Mouse (Mus musculus) intestine, embryonic 15.5 days (tissue): ENCODE measurements around the gene Olfr918. TPM values are rescaled to one million over a fixed set of nuclear protein-coding genes. Genes with fewer than 3 reads are reported as not detected.

Source experiments
- ATAC-seq: fragments of 200-750 bp; cut with Nextera tagmentation; 2 replicates; pipeline ENCODE4 v1.8.0; 2017; ENCODE audit warnings: moderate TSS enrichment, moderate library complexity
- H3K27ac ChIP-seq: fragments of 300-500 bp; sonication (generic); 2 replicates; pipeline ENCODE4 v1.5.1; 2015; ENCODE audit warnings: mild to moderate bottlenecking, inconsistent platforms
- H3K27me3 ChIP-seq: fragments of 300-500 bp; sonication (generic); replicated peaks from 2 replicates; pipeline ENCODE4 v1.6.1; 2015; ENCODE audit warnings: inconsistent platforms
- H3K36me3 ChIP-seq: fragments of 300-500 bp; sonication (generic); 2 replicates; pipeline ENCODE4 v1.6.1; 2015; ENCODE audit warnings: inconsistent platforms
- H3K4me1 ChIP-seq: fragments of 300-500 bp; sonication (generic); replicated peaks from 2 replicates; pipeline ENCODE4 v1.6.1; 2015; ENCODE audit warnings: inconsistent platforms
- H3K4me2 ChIP-seq: fragments of 300-500 bp; sonication (generic); replicated peaks from 2 replicates; pipeline ENCODE4 v1.6.1; 2015; ENCODE audit warnings: mild to moderate bottlenecking, inconsistent platforms
- H3K4me3 ChIP-seq: fragments of 300-500 bp; sonication (generic); replicated peaks from 2 replicates; pipeline ENCODE4 v1.5.1; 2015; ENCODE audit warnings: inconsistent platforms
- H3K9ac ChIP-seq: fragments of 300-500 bp; sonication (generic); 2 replicates; pipeline ENCODE4 v1.6.1; 2015; ENCODE audit warnings: inconsistent platforms
- H3K9me3 ChIP-seq: fragments of 300-500 bp; sonication (generic); 2 replicates; pipeline ENCODE4 v1.6.1; 2016; ENCODE audit warnings: inconsistent platforms
- WGBS: fragments of 180-500 bp; shearing (Covaris S2); methylation state at CpG from one replicate; pipeline ENCODE4 v1.1.7; 2015; 5-methylcytosine and 5-hydroxymethylcytosine counted together
- polyA plus RNA-seq: library from polyadenylated mRNA; unstranded; fragments of >200 nt; fragmentation: Nextera tagmentation; extraction: Ambion mirVana; gene quantifications from 2 replicates; pipeline ENCODE4 v1.2.1, GENCODE M21; 2015

The Olfr918 gene
- not detected in 2 replicates for polyA plus RNA-seq

- Histone ChIP-seq H3K27ac (no peak within 1 kb of the TSS), H3K9ac (no peak within 1 kb of the TSS), H3K4me3 (no peak within 1 kb of the TSS), H3K9me3 (no peaks in the 10 kb centered on the region), H3K27me3 (no peaks in the 10 kb centered on the region), H3K36me3 (no peaks in the 10 kb centered on the region), H3K4me2 (no peak within 1 kb of the TSS), H3K4me1 (no peaks in the 10 kb centered on the region)
- ATAC-seq = no peak
- WGBS = 85% methylated on average over 2 of the region's 2 CpGs
Measured at GRCm38 (mm10) chr9:38674501-38674900, at the start of gene Olfr918. Olfr918 (minus strand) TSS chr9:38674601.

- no peak overlapping the region for H3K9ac ChIP-seq
- WGBS = 85% methylated on average over 1 of the region's 1 CpGs
- no peak overlapping the region for H3K4me3 ChIP-seq
- H3K27ac ChIP-seq = no peak overlapping the region
- H3K27me3 ChIP-seq = no peaks in the 10 kb centered on the region
- H3K9me3 ChIP-seq = no peaks in the 10 kb centered on the region
- H3K4me1 ChIP-seq = no peaks in the 10 kb centered on the region
- no peak for ATAC-seq
- H3K4me2 ChIP-seq = no peak overlapping the region
- no peaks in the 10 kb centered on the region for H3K36me3 ChIP-seq
Measured at GRCm38 (mm10) chr9:38724044-38724443, 49.6 kb upstream of the Olfr918 start.

GRCm38 (mm10) chr9:38718927-38719441 is 44.6 kb upstream of the Olfr918 start:
- no peaks in the 10 kb centered on the region for H3K9me3 ChIP-seq
- WGBS = 9% methylated on average over 3 of the region's 3 CpGs
- peak; percentile 90 for ATAC-seq
- H3K9ac ChIP-seq = peak overlapping the region; percentile 44; the same call in 1 of the 2 replicates
- H3K4me2 ChIP-seq = peak overlapping the region; percentile 71
- H3K27me3 ChIP-seq = no peaks in the 10 kb centered on the region
- H3K27ac ChIP-seq = 0 out of 2 replicates have a peak overlapping the region, but pooled peaks have one; percentile 54
- H3K4me1 ChIP-seq = no peaks in the 10 kb centered on the region
- H3K36me3 ChIP-seq = no peaks in the 10 kb centered on the region
- H3K4me3 ChIP-seq = peak overlapping the region; percentile 46

- under 1% methylated on average over 4 of the region's 4 CpGs for WGBS
- H3K36me3 ChIP-seq = no peaks in the 10 kb centered on the region
- ATAC-seq = peak; percentile 95
Measured at GRCm38 (mm10) chr9:38718102-38718501, 43.7 kb upstream of the Olfr918 start, which contains the start of gene Vwa5a. Vwa5a (plus strand) TSS chr9:38718268.

GRCm38 (mm10) chr9:38672887-38673286 is 1.5 kb downstream of the Olfr918 start:
- no peak for ATAC-seq
- Histone ChIP-seq H3K27me3 (no peaks in the 10 kb centered on the region), H3K4me2 (no peak overlapping the region), H3K27ac (no peak overlapping the region), H3K9ac (no peak overlapping the region), H3K9me3 (no peaks in the 10 kb centered on the region), H3K4me1 (no peaks in the 10 kb centered on the region), H3K36me3 (no peaks in the 10 kb centered on the region), H3K4me3 (no peak overlapping the region)
- WGBS = 79% methylated on average over 2 of the region's 2 CpGs

More at GRCm38 (mm10) chr9:38718102-38718501, 43.7 kb upstream of the Olfr918 start, which contains the start of gene Vwa5a:
- Histone ChIP-seq H3K4me3 (peak within 1 kb of the TSS; percentile 46), H3K27ac (0 out of 2 replicates have a peak within 1 kb of the TSS, but pooled peaks have one; percentile 54), H3K27me3 (no peaks in the 10 kb centered on the region), H3K9me3 (no peaks in the 10 kb centered on the region), H3K9ac (peak within 1 kb of the TSS; percentile 44; the same call in 1 of the 2 replicates), H3K4me2 (peak within 1 kb of the TSS; percentile 71), H3K4me1 (no peaks in the 10 kb centered on the region)

GRCm38 (mm10) chr9:38665742-38666141 is 8.7 kb downstream of the Olfr918 start, which contains the start of gene Olfr917:
Olfr917 (minus strand) TSS chr9:38665842.
- Histone ChIP-seq H3K36me3 (no peaks in the 10 kb centered on the region), H3K9me3 (no peaks in the 10 kb centered on the region), H3K4me1 (no peaks in the 10 kb centered on the region), H3K27ac (no peak within 1 kb of the TSS), H3K27me3 (no peaks in the 10 kb centered on the region), H3K4me3 (no peak within 1 kb of the TSS), H3K4me2 (no peak within 1 kb of the TSS), H3K9ac (no peak within 1 kb of the TSS)
- 59% methylated on average over 1 of the region's 1 CpGs for WGBS
- no peak for ATAC-seq

GRCm38 (mm10) chr9:38659775-38660174 is 14.6 kb downstream of the Olfr918 start, which contains the start of gene Olfr916:
Olfr916 (minus strand) TSS chr9:38659875.
- Histone ChIP-seq H3K36me3 (no peaks in the 10 kb centered on the region), H3K9ac (no peak within 1 kb of the TSS), H3K27ac (no peak within 1 kb of the TSS), H3K4me1 (no peaks in the 10 kb centered on the region), H3K27me3 (no peaks in the 10 kb centered on the region), H3K4me2 (no peak within 1 kb of the TSS), H3K9me3 (no peaks in the 10 kb centered on the region), H3K4me3 (no peak within 1 kb of the TSS)
- WGBS = 73% methylated on average over 1 of the region's 1 CpGs
- no peak for ATAC-seq

GRCm38 (mm10) chr9:38632406-38632805 is 42.0 kb downstream of the Olfr918 start:
- Histone ChIP-seq H3K4me2 (no peak overlapping the region), H3K27ac (no peak overlapping the region), H3K9me3 (no peaks in the 10 kb centered on the region), H3K36me3 (no peaks in the 10 kb centered on the region), H3K9ac (no peak overlapping the region), H3K27me3 (no peaks in the 10 kb centered on the region), H3K4me1 (no peaks in the 10 kb centered on the region), H3K4me3 (no peak overlapping the region)
- no peak for ATAC-seq
- WGBS = 77% methylated on average over 4 of the region's 4 CpGs

Other genes with a start within 250 kb of the Olfr918 start
- gene Olfr901, start 245.1 kb downstream of the Olfr918 start, polyA plus RNA-seq = not detected in 2 replicates
- gene Olfr902, start 226.9 kb downstream of the Olfr918 start, polyA plus RNA-seq = not detected in 2 replicates
- gene Olfr904, start 211.5 kb downstream of the Olfr918 start, polyA plus RNA-seq = not detected in 2 replicates
- gene Olfr905, start 203.5 kb downstream of the Olfr918 start, polyA plus RNA-seq = not detected in 2 replicates
- not detected in 2 replicates for gene Olfr906, start 187.5 kb downstream of the Olfr918 start, polyA plus RNA-seq
- not detected in 2 replicates for gene Olfr907, start 178.8 kb downstream of the Olfr918 start, polyA plus RNA-seq
- gene Olfr911-ps1, start 153.0 kb downstream of the Olfr918 start, polyA plus RNA-seq = not detected in 2 replicates
- gene Olfr910, start 136.8 kb downstream of the Olfr918 start, polyA plus RNA-seq = not detected in 2 replicates
- gene Olfr912, start 94.4 kb downstream of the Olfr918 start, polyA plus RNA-seq = not detected in 2 replicates
- not detected in 2 replicates for gene Olfr913, start 81.8 kb downstream of the Olfr918 start, polyA plus RNA-seq
- not detected in 2 replicates for gene Olfr914, start 69.5 kb downstream of the Olfr918 start, polyA plus RNA-seq
- gene Olfr916, start 14.7 kb downstream of the Olfr918 start, polyA plus RNA-seq = not detected in 2 replicates
- gene Olfr917, start 8.8 kb downstream of the Olfr918 start, polyA plus RNA-seq = not detected in 2 replicates
- gene Olfr919, start 29.1 kb upstream of the Olfr918 start, polyA plus RNA-seq = not detected in 2 replicates
- gene Vwa5a, start 43.7 kb upstream of the Olfr918 start, polyA plus RNA-seq = 14.7 and 15.2 TPM in 2 replicates
- 0.03 TPM in 1 of 2 replicates, not detected in the other for gene Olfr920, start 77.7 kb upstream of the Olfr918 start, polyA plus RNA-seq
- gene Olfr921, start 98.5 kb upstream of the Olfr918 start, polyA plus RNA-seq = not detected in 2 replicates
- gene Olfr922, start 140.0 kb upstream of the Olfr918 start, polyA plus RNA-seq = not detected in 2 replicates
- gene Olfr923, start 151.9 kb upstream of the Olfr918 start, polyA plus RNA-seq = not detected in 2 replicates
- not detected in 2 replicates for gene Olfr924, start 169.8 kb upstream of the Olfr918 start, polyA plus RNA-seq
- gene Olfr26, start 180.5 kb upstream of the Olfr918 start, polyA plus RNA-seq = not detected in 2 replicates
- gene Olfr926, start 202.5 kb upstream of the Olfr918 start, polyA plus RNA-seq = not detected in 2 replicates